Mouse (Mus musculus) B cell, adult 67 days (primary cell): ENCODE results near the gene Vmn1r169. TPM values are rescaled to one million over a fixed set of nuclear protein-coding genes. Genes with fewer than 3 reads are reported as not detected.

Experiments used
- total RNA-seq, 2 experiments: library from RNA; stranded (reverse); gene quantifications; 4 replicates each; pipeline ENCODE4 v1.2.4; 2023

The Vmn1r169 gene
- not detected for total RNA-seq

GRCm38 (mm10) chr7:23575226-23575625 is at the start of gene Vmn1r169:
Gene Vmn1r169, plus strand, starts transcription at chr7:23575526.

GRCm38 (mm10) chr7:23539432-23539831 is 35.9 kb upstream of the Vmn1r169 start, which contains the start of gene Vmn1r168:
Gene Vmn1r168, plus strand, starts transcription at chr7:23539732.

DNA sequence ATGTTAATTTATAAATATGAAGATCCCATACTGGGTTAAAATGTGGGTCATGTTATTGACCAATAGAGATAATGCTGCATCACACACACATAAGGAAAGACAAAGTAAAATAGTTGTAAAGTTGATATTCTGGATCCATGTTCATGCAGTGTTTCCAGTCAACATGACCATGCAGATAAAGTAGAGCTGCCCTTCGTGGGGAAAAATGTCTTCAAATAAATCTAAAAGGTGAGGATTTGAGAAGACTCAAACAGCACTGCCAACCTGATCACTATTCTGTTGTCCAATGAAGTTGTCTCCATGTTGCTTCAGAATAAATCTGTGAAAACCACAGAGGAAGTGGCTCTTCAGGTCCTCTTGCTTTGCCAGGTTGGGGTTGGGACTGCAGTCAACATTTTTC is 30.5 kb downstream of the Vmn1r169 start, which contains the start of gene Vmn1r170:
TSS of gene Vmn1r170 (plus strand) at position 301 of the 400 bp plus-strand sequence.

Other genes starting within 250 kb of the Vmn1r169 start
- not detected for gene Nlrp5, start 189.6 kb upstream of the Vmn1r169 start, total RNA-seq
- gene Vmn1r167, start 68.3 kb upstream of the Vmn1r169 start, total RNA-seq: not detected
- gene Vmn1r168, start 35.8 kb upstream of the Vmn1r169 start, total RNA-seq: not detected
- not detected for gene Vmn1r170, start 30.6 kb downstream of the Vmn1r169 start, total RNA-seq
- not detected for gene Vmn1r171, start 55.2 kb downstream of the Vmn1r169 start, total RNA-seq
- not detected for gene Vmn1r172, start 82.8 kb downstream of the Vmn1r169 start, total RNA-seq
- gene Vmn1r173, start 125.2 kb downstream of the Vmn1r169 start, total RNA-seq: not detected
- gene Vmn1r174, start 176.7 kb downstream of the Vmn1r169 start, total RNA-seq: not detected
- not detected for gene Vmn1r175, start 235.1 kb downstream of the Vmn1r169 start, total RNA-seq